Mouse (Mus musculus) midbrain, postnatal 0 days (tissue): ENCODE measurements at regions not wholly inside any gene's neighbourhood (a gene's known extent, or its start where the extent isn't known, plus 50 kb on each side); places are given as distances from the start of the nearest gene placed in this dataset.
A peak's percentile ranks its signal among the peaks of the same experiment; 100 is the strongest.

Experiments
- ATAC-seq: fragments of 200-750 bp; cut with Nextera tagmentation; 2 replicates; pipeline ENCODE4 v1.8.0; 2017; ENCODE audit warnings: moderate number of reproducible peaks, mild to moderate bottlenecking, moderate TSS enrichment, moderate library complexity; ENCODE audit not compliant: low FRiP score
- DNase-seq: peaks from one replicate; pipeline ENCODE4 v3.0.0-alpha.2; 2015; ENCODE audit warnings: low spot score
- H3K27ac ChIP-seq: fragments of 300-500 bp; sonication (generic); 2 replicates; pipeline ENCODE4 v1.5.1; 2014; ENCODE audit warnings: low read depth, mild to moderate bottlenecking, low read length, mixed read lengths
- H3K27me3 ChIP-seq: fragments of 300-500 bp; sonication (generic); 2 replicates; pipeline ENCODE4 v1.6.1; 2014; ENCODE audit warnings: low read length, control low read depth, mixed read lengths; ENCODE audit not compliant: insufficient read depth
- H3K36me3 ChIP-seq: fragments of 300-500 bp; sonication (generic); 2 replicates; pipeline ENCODE4 v1.6.1; 2014; ENCODE audit warnings: low read length, control low read depth, mixed read lengths; ENCODE audit not compliant: insufficient read depth
- H3K4me1 ChIP-seq: fragments of 300-500 bp; sonication (generic); 2 replicates; pipeline ENCODE4 v1.6.1; 2014; ENCODE audit warnings: mild to moderate bottlenecking, control low read depth, antibody characterized with exemption, low read length, mixed read lengths; ENCODE audit not compliant: insufficient read depth
- H3K4me2 ChIP-seq: fragments of 300-500 bp; sonication (generic); 2 replicates; pipeline ENCODE4 v1.6.1; 2014; ENCODE audit warnings: low read depth, mild to moderate bottlenecking, low read length, mixed read lengths; ENCODE audit not compliant: poor library complexity, severe bottlenecking
- H3K4me3 ChIP-seq: fragments of 300-500 bp; sonication (generic); 2 replicates; pipeline ENCODE4 v1.5.1; 2014; ENCODE audit warnings: low read depth, mild to moderate bottlenecking, low read length, moderate library complexity
- H3K9ac ChIP-seq: fragments of 300-500 bp; sonication (generic); replicated peaks from 2 replicates; pipeline ENCODE4 v1.6.1; 2014; ENCODE audit warnings: mild to moderate bottlenecking, low read length, moderate library complexity, mixed read lengths; ENCODE audit not compliant: poor library complexity, severe bottlenecking
- H3K9me3 ChIP-seq: fragments of 300-500 bp; sonication (generic); 2 replicates; pipeline ENCODE4 v1.6.1; 2016; ENCODE audit warnings: low read length, control low read depth
- CTCF ChIP-seq: IDR thresholded peaks from 2 replicates; pipeline ENCODE4 v1.5.1; 2016; ENCODE audit warnings: antibody characterized with exemption, mild to moderate bottlenecking
- WGBS: fragments of 180-500 bp; shearing (Covaris S2); extraction: QIAGEN DNeasy Blood & Tissue Kit; methylation state at CpG from one replicate; pipeline ENCODE4 v1.1.7; 2014; 5-methylcytosine and 5-hydroxymethylcytosine counted together

- Histone ChIP-seq H3K4me3 (no peak overlapping the region), H3K27me3 (no peaks in the 10 kb centered on the region), H3K4me1 (no peaks in the 10 kb centered on the region), H3K36me3 (no peaks in the 10 kb centered on the region), H3K27ac (no peak overlapping the region), H3K9ac (no peak overlapping the region), H3K9me3 (no peaks in the 10 kb centered on the region), H3K4me2 (no peak overlapping the region)
- 21% methylated on average over 6 of the region's 6 CpGs for WGBS
- ATAC-seq (no peak), DNase-seq (peak; percentile 33)
- TF ChIP-seq CTCF = no peak
Observed at GRCm38 (mm10) chr3:149385336-149385735, 395.0 kb upstream of the Adgrl2 start.

GRCm38 (mm10) chr3:149381559-149382245 lies 391.3 kb upstream of the Adgrl2 start:
- H3K4me2 ChIP-seq = no peak overlapping the region
- WGBS = 79% methylated on average over 10 of the region's 10 CpGs
- H3K4me1 ChIP-seq = no peaks in the 10 kb centered on the region
- ATAC-seq (no peak), DNase-seq (peak; percentile 70)
- no peaks in the 10 kb centered on the region for H3K36me3 ChIP-seq
- H3K27me3 ChIP-seq = no peaks in the 10 kb centered on the region
- no peak overlapping the region for H3K27ac ChIP-seq
- no peak for TF ChIP-seq CTCF
- no peak overlapping the region for H3K9ac ChIP-seq
- no peak overlapping the region for H3K4me3 ChIP-seq
- H3K9me3 ChIP-seq = no peaks in the 10 kb centered on the region

GRCm38 (mm10) chr3:149381051-149381450 lies 390.7 kb upstream of the Adgrl2 start:
- no peak for ATAC-seq
- no peak overlapping the region for H3K4me3 ChIP-seq
- H3K27me3 ChIP-seq = no peaks in the 10 kb centered on the region
- no peaks in the 10 kb centered on the region for H3K9me3 ChIP-seq
- no peak overlapping the region for H3K27ac ChIP-seq
- no peak for TF ChIP-seq CTCF
- no peak overlapping the region for H3K4me2 ChIP-seq
- DNase-seq = no peak
- H3K36me3 ChIP-seq = no peaks in the 10 kb centered on the region
- H3K9ac ChIP-seq = no peak overlapping the region
- H3K4me1 ChIP-seq = no peaks in the 10 kb centered on the region
- 81% methylated on average over 6 of the region's 6 CpGs for WGBS

- no peaks in the 10 kb centered on the region for H3K9me3 ChIP-seq
- DNase-seq (no peak), ATAC-seq (no peak)
- no peak overlapping the region for H3K9ac ChIP-seq
- H3K4me1 ChIP-seq = no peaks in the 10 kb centered on the region
- no peak overlapping the region for H3K4me2 ChIP-seq
- no peaks in the 10 kb centered on the region for H3K36me3 ChIP-seq
- no peaks in the 10 kb centered on the region for H3K27me3 ChIP-seq
- no peak overlapping the region for H3K4me3 ChIP-seq
- H3K27ac ChIP-seq = no peak overlapping the region
- no peak for TF ChIP-seq CTCF
- WGBS = 70% methylated on average over 15 of the region's 15 CpGs
Observed at GRCm38 (mm10) chr3:149379866-149380472, 389.6 kb upstream of the Adgrl2 start.

GRCm38 (mm10) chr3:149379249-149379865 lies 389.0 kb upstream of the Adgrl2 start:
- WGBS = 95% methylated on average over 3 of the region's 3 CpGs
- Histone ChIP-seq H3K4me1 (no peaks in the 10 kb centered on the region), H3K4me3 (no peak overlapping the region), H3K9me3 (no peaks in the 10 kb centered on the region), H3K4me2 (no peak overlapping the region), H3K36me3 (no peaks in the 10 kb centered on the region), H3K27ac (no peak overlapping the region), H3K27me3 (no peaks in the 10 kb centered on the region), H3K9ac (no peak overlapping the region)
- DNase-seq (no peak), ATAC-seq (no peak)
- no peak for TF ChIP-seq CTCF

- Histone ChIP-seq H3K9ac (no peak overlapping the region), H3K9me3 (no peaks in the 10 kb centered on the region), H3K27me3 (no peaks in the 10 kb centered on the region), H3K4me3 (no peak overlapping the region), H3K36me3 (no peaks in the 10 kb centered on the region), H3K4me1 (no peaks in the 10 kb centered on the region), H3K4me2 (no peak overlapping the region), H3K27ac (no peak overlapping the region)
- 73% methylated on average over 5 of the region's 5 CpGs for WGBS
- DNase-seq (no peak), ATAC-seq (no peak)
- no peak for TF ChIP-seq CTCF
Observed at GRCm38 (mm10) chr3:149371439-149371838, 381.1 kb upstream of the Adgrl2 start.
